Mouse (Mus musculus) cerebellum, adult (tissue): ENCODE measurements at regions not wholly inside any gene's neighbourhood (a gene's known extent, or its start where the extent isn't known, plus 50 kb on each side); places are given as distances from the start of the nearest gene placed in this dataset.
A peak's percentile ranks its signal among the peaks of the same experiment; 100 is the strongest.

Experiments used
- ATAC-seq: cut with Nextera tagmentation; 2 replicates; pipeline ENCODE4 v1.9.2; 2017; ENCODE audit warnings: mild to moderate bottlenecking, moderate library complexity, mixed read lengths; ENCODE audit not compliant: insufficient number of reproducible peaks, low FRiP score, low TSS enrichment

GRCm38 (mm10) chr5:97537492-97538257 lies 80.9 kb upstream of the Gk2 start:
- ATAC-seq, result no peak

GRCm38 (mm10) chr5:97533733-97534132 lies 76.9 kb upstream of the Gk2 start:
- ATAC-seq, result no peak

GRCm38 (mm10) chr5:97527555-97527954 lies 70.7 kb upstream of the Gk2 start:
- ATAC-seq, result peak; percentile 68; the same call in 1 of the 2 replicates
